Mouse (Mus musculus): ENCODE measurements around the gene Fastkd1. TPM values are rescaled to one million over a fixed set of nuclear protein-coding genes. Genes with fewer than 3 reads are reported as not detected.

Fastkd1 gene
- polyA plus RNA-seq, 1 experiment from 2014 or later, result 17.4 TPM

- H3K4me2 ChIP-seq (ENCODE audit: low read depth, low read length), result no peak overlapping the region
- H3K9ac ChIP-seq (replicated peaks; ENCODE audit: low read length), result no peak overlapping the region
- no peaks in the 10 kb centered on the region for H3K4me1 ChIP-seq (ENCODE audit: control insufficient read depth, insufficient read depth, low read length)
- no peak overlapping the region for H3K27ac ChIP-seq (replicated peaks; ENCODE audit: low read depth, low read length)
- no peaks in the 10 kb centered on the region for H3K9me3 ChIP-seq (replicated peaks; ENCODE audit: control insufficient read depth, low read length)
- no peaks in the 10 kb centered on the region for H3K27me3 ChIP-seq (ENCODE audit: control insufficient read depth, insufficient read depth, low read length)
- no peaks in the 10 kb centered on the region for H3K36me3 ChIP-seq (replicated peaks; ENCODE audit: control insufficient read depth, insufficient read depth, low read depth, low read length)
- H3K4me3 ChIP-seq (ENCODE audit: low read depth, low read length), result no peak overlapping the region
- no peak for ATAC-seq (replicated peaks; ENCODE audit: insufficient number of reproducible peaks, low FRiP score, low TSS enrichment, low read depth)
- DNase-seq (ENCODE audit: low spot score), result no peak
- 78% methylated on average over 5 of the region's 5 CpGs for WGBS
These were observed 810 bp upstream of the Fastkd1 start for GRCm38 (mm10) chr2:69714126-69714525.

- Histone ChIP-seq H3K4me3 (ENCODE audit: low read depth, low read length) (no peak overlapping the region), H3K4me1 (ENCODE audit: control insufficient read depth, insufficient read depth, low read length) (no peaks in the 10 kb centered on the region), H3K36me3 (replicated peaks; ENCODE audit: control insufficient read depth, insufficient read depth, low read depth, low read length) (no peaks in the 10 kb centered on the region), H3K9ac (replicated peaks; ENCODE audit: low read length) (no peak overlapping the region), H3K4me2 (ENCODE audit: low read depth, low read length) (no peak overlapping the region; the same call in 1 of the 2 replicates), H3K9me3 (replicated peaks; ENCODE audit: control insufficient read depth, low read length) (no peaks in the 10 kb centered on the region), H3K27ac (replicated peaks; ENCODE audit: low read depth, low read length) (no peak overlapping the region), H3K27me3 (ENCODE audit: control insufficient read depth, insufficient read depth, low read length) (no peaks in the 10 kb centered on the region)
- WGBS, result 35% methylated on average over 4 of the region's 4 CpGs
- DNase-seq (ENCODE audit: low spot score) (no peak), ATAC-seq (replicated peaks; ENCODE audit: insufficient number of reproducible peaks, low FRiP score, low TSS enrichment, low read depth) (no peak)
These were observed 304 bp upstream of the Fastkd1 start for GRCm38 (mm10) chr2:69713626-69714014.

- H3K4me1 ChIP-seq (ENCODE audit: control insufficient read depth, insufficient read depth, low read length), result no peaks in the 10 kb centered on the region
- H3K4me3 ChIP-seq (ENCODE audit: low read depth, low read length), result no peak overlapping the region
- 92% methylated on average over 14 of the region's 14 CpGs for WGBS
- H3K27ac ChIP-seq (replicated peaks; ENCODE audit: low read depth, low read length), result no peak overlapping the region
- H3K4me2 ChIP-seq (ENCODE audit: low read depth, low read length), result no peak overlapping the region
- no peak for DNase-seq (ENCODE audit: low spot score)
- H3K9me3 ChIP-seq (replicated peaks; ENCODE audit: control insufficient read depth, low read length), result no peaks in the 10 kb centered on the region
- ATAC-seq (replicated peaks; ENCODE audit: insufficient number of reproducible peaks, low FRiP score, low TSS enrichment, low read depth), result no peak
- no peak overlapping the region for H3K9ac ChIP-seq (replicated peaks; ENCODE audit: low read length)
- H3K27me3 ChIP-seq (ENCODE audit: control insufficient read depth, insufficient read depth, low read length), result no peaks in the 10 kb centered on the region
- no peaks in the 10 kb centered on the region for H3K36me3 ChIP-seq (replicated peaks; ENCODE audit: control insufficient read depth, insufficient read depth, low read depth, low read length)
These were observed 1.1 kb downstream of the Fastkd1 start for GRCm38 (mm10) chr2:69712171-69712570.

- Histone ChIP-seq H3K36me3 (replicated peaks; ENCODE audit: control insufficient read depth, insufficient read depth, low read depth, low read length) (no peaks in the 10 kb centered on the region; the same call in none of the 2 replicates), H3K27me3 (ENCODE audit: control insufficient read depth, insufficient read depth, low read length) (no peaks in the 10 kb centered on the region), H3K9me3 (replicated peaks; ENCODE audit: control insufficient read depth, low read length) (no peaks in the 10 kb centered on the region), H3K27ac (replicated peaks; ENCODE audit: low read depth, low read length) (no peak overlapping the region), H3K4me3 (ENCODE audit: low read depth, low read length) (no peak overlapping the region), H3K4me2 (ENCODE audit: low read depth, low read length) (no peak overlapping the region), H3K9ac (replicated peaks; ENCODE audit: low read length) (no peak overlapping the region), H3K4me1 (ENCODE audit: control insufficient read depth, insufficient read depth, low read length) (no peaks in the 10 kb centered on the region)
- ATAC-seq (replicated peaks; ENCODE audit: insufficient number of reproducible peaks, low FRiP score, low TSS enrichment, low read depth) (no peak), DNase-seq (ENCODE audit: low spot score) (no peak)
- 95% methylated on average over 8 of the region's 8 CpGs for WGBS
These were observed 12.9 kb downstream of the Fastkd1 start for GRCm38 (mm10) chr2:69700446-69700845.

- peaks cover 5% of the 10 kb centered on the region; the same call in 1 of the 2 replicates for H3K36me3 ChIP-seq (replicated peaks; ENCODE audit: control insufficient read depth, insufficient read depth, low read depth, low read length)
- DNase-seq (ENCODE audit: low spot score), result no peak
- no peak for ATAC-seq (replicated peaks; ENCODE audit: insufficient number of reproducible peaks, low FRiP score, low TSS enrichment, low read depth)
- H3K4me1 ChIP-seq (ENCODE audit: control insufficient read depth, insufficient read depth, low read length), result no peaks in the 10 kb centered on the region
- no peak overlapping the region for H3K4me2 ChIP-seq (ENCODE audit: low read depth, low read length)
- no peak overlapping the region for H3K4me3 ChIP-seq (ENCODE audit: low read depth, low read length)
- no peaks in the 10 kb centered on the region for H3K27me3 ChIP-seq (ENCODE audit: control insufficient read depth, insufficient read depth, low read length)
- 93% methylated on average over 11 of the region's 11 CpGs for WGBS
- no peak overlapping the region for H3K9ac ChIP-seq (replicated peaks; ENCODE audit: low read length)
- no peak overlapping the region for H3K27ac ChIP-seq (replicated peaks; ENCODE audit: low read depth, low read length)
- no peaks in the 10 kb centered on the region for H3K9me3 ChIP-seq (replicated peaks; ENCODE audit: control insufficient read depth, low read length)
These were observed 19.8 kb downstream of the Fastkd1 start for GRCm38 (mm10) chr2:69693501-69693900.

GRCm38 (mm10) chr2:69690843-69691242 lies 22.5 kb downstream of the Fastkd1 start:
- H3K36me3 ChIP-seq (replicated peaks; ENCODE audit: control insufficient read depth, insufficient read depth, low read depth, low read length), result peaks cover 5% of the 10 kb centered on the region; the same call in 1 of the 2 replicates
- no peaks in the 10 kb centered on the region for H3K27me3 ChIP-seq (ENCODE audit: control insufficient read depth, insufficient read depth, low read length)
- H3K9ac ChIP-seq (replicated peaks; ENCODE audit: low read length), result no peak overlapping the region
- H3K27ac ChIP-seq (replicated peaks; ENCODE audit: low read depth, low read length), result no peak overlapping the region
- no peak overlapping the region for H3K4me2 ChIP-seq (ENCODE audit: low read depth, low read length)
- DNase-seq (ENCODE audit: low spot score) (no peak), ATAC-seq (replicated peaks; ENCODE audit: insufficient number of reproducible peaks, low FRiP score, low TSS enrichment, low read depth) (no peak)
- H3K4me1 ChIP-seq (ENCODE audit: control insufficient read depth, insufficient read depth, low read length), result no peaks in the 10 kb centered on the region
- H3K4me3 ChIP-seq (ENCODE audit: low read depth, low read length), result no peak overlapping the region
- 93% methylated on average over 6 of the region's 6 CpGs for WGBS
- no peaks in the 10 kb centered on the region for H3K9me3 ChIP-seq (replicated peaks; ENCODE audit: control insufficient read depth, low read length)

GRCm38 (mm10) chr2:69690214-69690613 lies 23.1 kb downstream of the Fastkd1 start:
- Histone ChIP-seq H3K9ac (replicated peaks; ENCODE audit: low read length) (no peak overlapping the region), H3K4me1 (ENCODE audit: control insufficient read depth, insufficient read depth, low read length) (no peaks in the 10 kb centered on the region), H3K36me3 (replicated peaks; ENCODE audit: control insufficient read depth, insufficient read depth, low read depth, low read length) (peaks cover 5% of the 10 kb centered on the region; the same call in 1 of the 2 replicates), H3K4me2 (ENCODE audit: low read depth, low read length) (no peak overlapping the region), H3K27ac (replicated peaks; ENCODE audit: low read depth, low read length) (no peak overlapping the region), H3K27me3 (ENCODE audit: control insufficient read depth, insufficient read depth, low read length) (no peaks in the 10 kb centered on the region), H3K9me3 (replicated peaks; ENCODE audit: control insufficient read depth, low read length) (no peaks in the 10 kb centered on the region), H3K4me3 (ENCODE audit: low read depth, low read length) (no peak overlapping the region)
- DNase-seq (ENCODE audit: low spot score), result no peak
- WGBS, result 89% methylated on average over 3 of the region's 3 CpGs
- ATAC-seq (replicated peaks; ENCODE audit: insufficient number of reproducible peaks, low FRiP score, low TSS enrichment, low read depth), result no peak

GRCm38 (mm10) chr2:69684488-69684887 lies 28.8 kb downstream of the Fastkd1 start:
- Histone ChIP-seq H3K9me3 (replicated peaks; ENCODE audit: control insufficient read depth, low read length) (no peaks in the 10 kb centered on the region), H3K4me3 (ENCODE audit: low read depth, low read length) (no peak overlapping the region), H3K4me1 (ENCODE audit: control insufficient read depth, insufficient read depth, low read length) (no peaks in the 10 kb centered on the region), H3K9ac (replicated peaks; ENCODE audit: low read length) (no peak overlapping the region), H3K27ac (replicated peaks; ENCODE audit: low read depth, low read length) (no peak overlapping the region), H3K27me3 (ENCODE audit: control insufficient read depth, insufficient read depth, low read length) (no peaks in the 10 kb centered on the region), H3K36me3 (replicated peaks; ENCODE audit: control insufficient read depth, insufficient read depth, low read depth, low read length) (no peaks in the 10 kb centered on the region), H3K4me2 (ENCODE audit: low read depth, low read length) (no peak overlapping the region)
- DNase-seq (ENCODE audit: low spot score) (no peak), ATAC-seq (replicated peaks; ENCODE audit: insufficient number of reproducible peaks, low FRiP score, low TSS enrichment, low read depth) (no peak)
- 94% methylated on average over 3 of the region's 3 CpGs for WGBS

Measured in embryonic facial prominence, embryonic 11.5 days (tissue).